Mouse (Mus musculus) macrophage (primary cell): Measurements from ENCODE around the gene Prdm15. TPM values are rescaled to one million over a fixed set of nuclear protein-coding genes. Genes with fewer than 3 reads are reported as not detected.

ENCODE experiments used
- H3K27ac ChIP-seq: fragments of 350-480 bp; formaldehyde crosslinking; 2 replicates; pipeline ENCODE4 v1.9.0; 2021
- H3K36me3 ChIP-seq: fragments of 350-480 bp; formaldehyde crosslinking; 2 replicates; pipeline ENCODE4 v1.9.0; 2021; ENCODE audit errors: inconsistent target
- H3K4me3 ChIP-seq: fragments of 350-480 bp; formaldehyde crosslinking; 2 replicates; pipeline ENCODE4 v1.9.0; 2021; ENCODE audit errors: inconsistent target
- H3K79me2 ChIP-seq: fragments of 350-480 bp; formaldehyde crosslinking; 2 replicates; pipeline ENCODE4 v1.9.0; 2021; ENCODE audit errors: inconsistent target
- WGBS: methylation state at CpG from one replicate; pipeline ENCODE4 v1.1.7; 2026; ENCODE audit warnings: inconsistent platforms; ENCODE audit not compliant: missing documents; 5-methylcytosine and 5-hydroxymethylcytosine counted together
- polyA plus RNA-seq: library from polyadenylated mRNA; stranded (reverse); fragments of 250-400 nt; gene quantifications from 3 replicates; pipeline ENCODE4 v1.2.4, GENCODE M21; 2018; ENCODE audit warnings: inconsistent platforms

Prdm15 gene
- polyA plus RNA-seq, 1 experiment from 2014 or later, result 2.1 TPM

DNA sequence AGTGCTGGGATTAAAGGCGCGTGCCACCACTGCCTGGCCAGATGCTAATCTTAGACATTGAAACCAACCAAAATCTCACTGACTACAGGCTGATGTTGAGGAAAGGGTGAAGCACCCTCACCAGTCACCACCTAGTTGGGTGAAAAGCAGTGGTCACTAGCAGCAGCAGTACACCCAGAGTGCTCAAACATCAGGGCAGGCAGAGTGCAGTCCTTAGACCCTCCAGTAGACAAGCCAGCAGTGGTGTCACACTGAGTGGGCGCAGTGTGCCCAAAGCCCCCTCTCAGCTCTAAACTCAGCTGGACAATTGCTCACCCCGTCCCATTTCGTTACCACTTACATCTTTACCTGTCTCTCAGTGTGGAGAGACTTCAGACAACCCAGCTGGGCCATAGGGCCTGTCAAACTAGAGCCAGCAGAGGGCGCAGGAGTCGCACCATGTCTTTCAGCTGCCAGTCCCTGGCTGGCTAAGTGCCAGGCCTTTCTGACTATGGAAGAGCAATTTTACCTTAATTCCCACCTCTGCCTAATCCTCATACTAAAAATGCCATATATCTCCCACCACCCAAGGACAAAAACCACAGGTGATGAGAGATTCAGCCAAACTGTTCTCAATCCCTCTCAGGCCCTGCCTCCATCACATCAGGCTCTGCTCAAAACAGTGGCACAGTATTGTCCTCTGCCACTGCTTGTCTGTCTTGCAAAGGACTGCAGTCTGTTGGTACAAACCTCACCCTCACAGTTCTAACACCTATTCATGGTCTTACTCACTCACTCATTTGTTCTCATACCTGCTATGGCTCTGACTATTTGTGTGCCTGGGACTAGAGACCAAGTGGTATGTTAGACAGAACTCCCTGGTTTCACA, 46.7 kb downstream of the Prdm15 start:
- 82% methylated on average over 7 of the region's 7 CpGs for WGBS
- H3K36me3 ChIP-seq, result peaks cover 52% of the 10 kb centered on the region
- H3K4me3 ChIP-seq, result no peak overlapping the region
- no peaks in the 10 kb centered on the region for H3K79me2 ChIP-seq
- no peak overlapping the region for H3K27ac ChIP-seq

DNA sequence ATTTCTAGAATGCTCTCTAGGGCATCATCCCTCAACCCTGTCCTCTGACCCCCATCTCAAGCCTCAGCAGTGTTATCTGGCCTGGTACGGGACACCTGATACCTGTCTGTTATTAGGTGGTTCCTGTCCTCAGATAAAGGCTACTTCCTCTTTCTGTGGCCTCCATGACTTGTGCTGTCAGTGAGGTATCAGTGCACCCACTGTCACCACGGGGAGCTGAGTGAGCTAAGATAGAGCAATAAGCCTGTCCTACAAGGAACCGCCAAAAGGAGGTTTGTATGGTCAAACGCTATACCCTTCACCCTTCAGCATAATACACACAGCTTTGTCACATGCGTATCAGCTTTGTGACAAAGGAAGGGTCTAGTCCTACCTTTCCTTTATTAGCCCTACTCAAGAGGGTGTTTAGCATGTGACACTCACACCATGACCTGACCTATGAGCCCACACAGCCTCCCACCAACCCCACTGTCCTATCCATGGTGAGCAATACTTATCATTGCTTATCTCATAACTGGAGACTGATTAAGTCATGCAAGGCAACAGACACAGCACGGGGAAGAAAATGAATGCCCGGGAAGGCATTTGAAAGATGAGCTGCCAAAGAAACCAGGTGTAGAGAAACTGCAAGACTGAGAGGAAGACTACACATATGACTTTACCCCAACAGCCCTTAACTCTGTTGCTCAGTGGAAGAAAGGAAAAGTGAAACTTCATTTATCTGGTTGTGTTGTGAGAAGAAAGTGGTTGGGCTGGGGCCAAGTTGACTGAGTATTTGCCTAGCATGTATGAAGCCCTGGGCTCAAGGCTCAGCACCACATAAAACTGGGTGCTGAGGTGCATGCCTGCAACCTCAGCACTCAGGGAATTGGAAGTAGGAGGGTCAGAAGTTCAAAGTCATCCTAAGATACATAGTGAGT, 53.4 kb downstream of the Prdm15 start:
- H3K27ac ChIP-seq, result no peak overlapping the region
- no peak overlapping the region for H3K4me3 ChIP-seq
- H3K79me2 ChIP-seq, result no peaks in the 10 kb centered on the region
- 83% methylated on average over 7 of the region's 7 CpGs for WGBS
- H3K36me3 ChIP-seq, result peaks cover 40% of the 10 kb centered on the region

DNA sequence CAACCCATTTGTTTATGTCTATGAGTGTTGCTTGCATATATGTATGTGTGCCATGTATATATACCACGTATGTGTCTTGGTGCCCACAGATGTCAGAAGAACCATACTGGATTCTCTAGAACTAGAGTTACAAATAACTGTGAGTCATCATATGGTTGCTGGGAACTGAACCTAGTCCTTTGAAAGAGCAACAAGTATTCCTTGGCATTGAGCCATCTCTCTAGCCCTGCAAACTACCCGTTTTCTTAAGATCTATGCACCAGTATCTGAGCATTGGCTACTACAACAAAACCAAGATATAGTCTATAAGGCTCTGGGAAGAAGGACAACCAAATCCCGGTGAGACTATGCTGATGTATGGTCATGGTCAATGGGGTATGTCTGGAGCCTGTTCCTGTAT, 54.4 kb downstream of the Prdm15 start:
- Histone ChIP-seq H3K36me3 (peaks cover 44% of the 10 kb centered on the region), H3K4me3 (no peak overlapping the region), H3K27ac (no peak overlapping the region), H3K79me2 (no peaks in the 10 kb centered on the region)
- 82% methylated on average over 3 of the region's 3 CpGs for WGBS

DNA sequence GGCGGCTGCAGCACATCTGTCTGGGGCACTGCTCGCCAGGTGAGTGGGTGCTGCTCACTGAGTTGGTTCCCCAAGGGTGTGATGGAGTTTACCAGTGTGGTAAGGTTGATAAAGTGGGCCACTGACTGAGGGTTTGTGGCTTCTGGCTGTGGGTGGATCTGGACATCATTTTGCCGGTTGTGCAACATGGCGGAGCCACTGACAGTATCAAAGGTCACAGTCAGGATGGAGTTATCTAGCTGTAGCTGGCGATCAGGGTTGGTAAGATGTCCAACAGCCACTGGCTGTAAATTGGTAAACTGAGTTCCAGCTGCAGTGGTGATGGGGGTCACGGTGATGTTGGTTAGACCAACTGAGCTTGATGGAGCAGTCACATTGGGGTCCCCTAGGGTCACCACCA, 57.4 kb downstream of the Prdm15 start:
- H3K79me2 ChIP-seq, result no peaks in the 10 kb centered on the region
- no peak overlapping the region for H3K27ac ChIP-seq
- peaks cover 42% of the 10 kb centered on the region for H3K36me3 ChIP-seq
- H3K4me3 ChIP-seq, result no peak overlapping the region
- WGBS, result 88% methylated on average over 6 of the region's 6 CpGs

DNA sequence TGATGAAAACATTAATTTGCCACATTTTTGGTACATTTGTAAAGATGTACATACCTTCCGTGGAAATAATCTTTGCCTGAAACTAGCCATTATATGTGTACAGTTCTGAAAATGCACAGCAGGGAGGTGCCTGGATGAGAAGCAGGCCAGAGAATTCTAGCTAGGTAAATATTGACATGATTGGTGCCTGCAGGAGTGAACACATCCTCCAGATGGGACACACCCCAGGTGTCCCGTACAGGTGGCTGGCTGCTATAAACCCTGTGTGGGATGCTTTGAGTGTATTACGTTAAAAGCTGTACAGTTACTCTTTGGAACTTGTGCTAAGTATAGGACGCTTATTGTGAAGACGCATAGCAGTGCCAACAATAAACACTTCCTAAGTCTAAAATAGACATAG, 68.6 kb downstream of the Prdm15 start:
- H3K36me3 ChIP-seq, result no peaks in the 10 kb centered on the region
- no peak overlapping the region for H3K27ac ChIP-seq
- H3K79me2 ChIP-seq, result no peaks in the 10 kb centered on the region
- WGBS, result 98% methylated on average over 5 of the region's 5 CpGs
- H3K4me3 ChIP-seq, result no peak overlapping the region

DNA sequence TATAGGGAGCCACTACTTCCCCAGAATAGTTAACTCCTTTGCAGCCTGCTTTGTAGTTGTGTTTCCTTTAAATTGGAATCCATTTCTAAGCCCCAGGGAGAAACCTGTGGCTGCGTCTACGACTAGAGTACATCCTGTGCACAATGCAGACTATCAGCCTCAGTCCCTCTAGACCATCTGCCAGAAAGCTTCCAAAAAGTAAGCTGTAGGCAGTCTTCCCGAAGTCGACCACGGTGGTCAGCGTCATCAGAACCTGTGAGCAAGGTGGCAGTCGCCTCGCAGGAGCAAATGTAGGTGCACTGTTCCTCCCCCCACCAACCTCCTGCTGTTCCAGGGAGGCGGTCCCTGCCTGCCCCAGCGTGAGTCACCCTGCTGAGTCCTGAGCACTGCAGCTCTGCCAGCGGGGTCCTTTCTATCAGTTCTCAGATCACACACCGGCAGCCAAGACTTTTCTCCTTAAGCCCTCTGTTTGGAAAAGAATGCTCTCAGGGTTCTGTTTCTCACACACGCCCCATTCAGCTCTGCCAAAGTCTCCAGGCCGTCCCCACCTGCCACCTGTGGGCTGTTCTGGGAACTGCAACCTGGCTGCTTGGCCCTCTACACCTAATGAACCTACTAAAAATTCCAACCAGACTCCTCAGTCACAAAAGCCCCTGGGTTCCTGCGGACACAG, 73.2 kb downstream of the Prdm15 start:
- Histone ChIP-seq H3K36me3 (no peaks in the 10 kb centered on the region), H3K27ac (no peak overlapping the region), H3K4me3 (no peak overlapping the region), H3K79me2 (no peaks in the 10 kb centered on the region)
- 36% methylated on average over 15 of the region's 15 CpGs for WGBS

DNA sequence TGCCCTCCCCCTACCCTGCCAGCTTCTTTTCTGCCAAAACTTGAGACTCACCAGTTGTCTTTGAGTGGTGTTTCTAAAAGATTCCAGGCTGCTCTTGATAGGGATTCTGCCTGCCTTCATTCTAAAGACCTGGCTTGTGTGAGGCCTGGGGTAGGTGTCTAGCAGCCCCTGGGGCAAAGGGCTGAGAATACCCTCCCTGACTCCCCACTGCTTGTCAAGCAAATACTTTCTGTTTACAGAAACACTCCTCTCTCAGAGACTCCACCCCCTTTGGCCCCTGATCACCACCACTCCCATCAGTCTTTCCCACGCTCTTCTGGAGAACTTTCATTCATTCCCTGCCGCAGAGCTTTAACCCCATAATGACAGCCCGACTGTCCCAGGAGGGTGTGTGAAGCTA, 85.1 kb downstream of the Prdm15 start:
- H3K36me3 ChIP-seq, result no peaks in the 10 kb centered on the region
- H3K79me2 ChIP-seq, result no peaks in the 10 kb centered on the region
- H3K27ac ChIP-seq, result no peak overlapping the region
- 48% methylated on average over 3 of the region's 3 CpGs for WGBS
- H3K4me3 ChIP-seq, result no peak overlapping the region

DNA sequence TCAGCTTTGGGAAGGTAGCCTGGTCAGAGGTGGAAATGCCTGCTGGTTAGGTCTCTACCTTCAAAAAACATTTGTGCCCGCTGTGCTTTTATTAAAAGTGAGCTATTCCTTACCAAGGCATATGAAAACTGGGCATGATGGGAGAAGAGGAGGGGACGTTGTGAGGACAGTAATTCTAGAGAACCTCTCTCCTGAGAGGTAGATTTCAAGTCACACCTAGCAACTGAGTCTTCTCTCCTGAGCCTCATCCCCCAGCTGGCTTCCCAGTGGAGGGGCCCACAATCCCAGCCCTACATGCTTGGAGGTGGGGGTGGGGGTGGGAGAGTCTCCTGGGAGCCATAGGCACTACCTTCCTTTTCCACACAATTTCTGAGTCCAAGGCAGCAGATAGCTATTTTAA, 87.0 kb downstream of the Prdm15 start:
- Histone ChIP-seq H3K36me3 (no peaks in the 10 kb centered on the region), H3K79me2 (no peaks in the 10 kb centered on the region), H3K27ac (no peak overlapping the region), H3K4me3 (no peak overlapping the region)
- WGBS, result 58% methylated on average over 2 of the region's 2 CpGs

DNA sequence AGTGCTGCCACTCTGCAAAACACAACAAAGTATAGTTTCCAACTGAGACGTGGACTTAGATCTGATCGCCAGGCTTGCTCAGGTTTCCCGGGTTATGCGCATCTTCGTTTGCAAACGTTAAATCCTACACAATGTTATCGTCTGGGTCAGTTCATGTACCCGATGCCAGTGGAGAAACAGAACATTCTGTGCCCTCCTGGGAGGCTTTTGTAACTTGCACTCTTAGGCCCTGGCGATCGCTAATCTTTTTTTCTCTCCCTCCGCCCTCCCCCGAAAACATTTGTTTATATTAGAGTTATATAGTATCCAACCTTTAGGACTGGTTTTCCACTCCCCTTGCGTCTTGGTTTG, 87.7 kb downstream of the Prdm15 start:
- H3K4me3 ChIP-seq, result no peak overlapping the region
- H3K27ac ChIP-seq, result no peak overlapping the region
- H3K36me3 ChIP-seq, result no peaks in the 10 kb centered on the region
- no peaks in the 10 kb centered on the region for H3K79me2 ChIP-seq
- WGBS, result 23% methylated on average over 13 of the region's 13 CpGs

DNA sequence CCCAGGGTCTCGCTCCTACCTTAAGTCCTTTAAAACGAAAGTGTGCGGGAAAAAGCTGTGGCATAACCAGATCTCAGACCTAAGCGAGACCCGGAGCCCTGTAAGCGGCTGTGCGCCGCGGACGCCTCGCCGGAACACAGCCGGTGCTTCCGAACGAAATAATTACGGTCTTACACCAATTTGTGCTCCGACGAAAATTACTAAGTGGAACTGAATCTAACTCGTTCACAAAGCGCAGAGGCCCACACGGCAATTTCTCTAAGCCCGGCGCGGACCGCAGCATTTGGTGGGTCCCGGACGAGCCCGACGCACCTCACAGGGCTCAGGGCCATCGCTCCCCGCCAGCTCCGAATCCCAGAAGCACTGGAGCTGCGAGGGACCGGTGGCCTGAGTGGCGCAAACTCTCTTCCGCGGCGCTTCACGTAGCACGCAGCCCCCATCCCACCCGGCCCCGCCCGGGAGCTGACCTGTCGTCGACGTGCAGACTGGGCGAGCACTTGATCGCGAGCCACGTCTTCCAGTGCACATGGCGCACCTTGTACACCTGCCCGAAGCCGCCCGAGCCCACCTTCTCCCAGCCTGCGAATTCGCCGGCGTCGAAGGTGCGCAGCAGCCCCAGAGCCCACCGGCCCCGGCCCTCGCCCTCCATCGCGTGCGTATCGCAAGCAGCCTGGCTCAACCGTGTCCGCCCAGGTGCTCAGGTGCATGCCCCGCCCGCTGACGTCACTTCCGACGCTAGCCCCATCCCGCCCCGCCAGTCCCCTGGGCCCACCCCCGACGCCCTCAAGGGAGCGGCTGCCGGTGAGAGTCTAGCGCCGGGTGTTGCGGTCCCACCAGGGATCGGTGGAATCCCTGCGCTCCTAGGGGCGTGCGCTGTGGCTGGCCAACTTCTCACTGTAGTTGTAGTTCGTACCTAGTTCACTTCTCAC, 88.3 kb downstream of the Prdm15 start, which contains the start of gene Ripk4:
TSS of gene Ripk4 (minus strand) at position 727 of the 929 bp plus-strand sequence.
- Histone ChIP-seq H3K4me3 (no peak within 1 kb of the TSS), H3K36me3 (no peaks in the 10 kb centered on the region), H3K27ac (no peak within 1 kb of the TSS), H3K79me2 (no peaks in the 10 kb centered on the region)
- 3% methylated on average over 88 of the region's 88 CpGs for WGBS

DNA sequence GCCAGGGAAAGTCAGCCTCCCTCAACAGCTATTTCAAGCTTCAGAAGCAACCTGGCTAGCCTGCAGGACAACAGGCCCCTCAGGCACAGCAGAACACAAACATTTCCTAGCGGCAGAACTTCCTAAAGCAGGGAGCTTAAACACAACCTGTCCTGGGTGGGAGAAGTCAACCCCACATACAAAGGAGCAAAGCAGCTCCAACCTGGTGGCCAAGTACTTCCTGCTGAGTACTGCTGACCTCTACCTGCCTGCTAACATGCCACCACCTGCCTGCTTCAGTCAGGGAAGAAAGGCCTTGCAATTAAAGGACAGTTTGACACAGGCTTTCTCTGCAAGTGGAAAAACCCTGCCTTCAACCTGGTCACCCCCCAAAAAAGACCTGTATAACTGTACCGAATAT, 89.9 kb downstream of the Prdm15 start:
- Histone ChIP-seq H3K36me3 (no peaks in the 10 kb centered on the region), H3K27ac (no peak overlapping the region), H3K4me3 (no peak overlapping the region), H3K79me2 (no peaks in the 10 kb centered on the region)
- WGBS, result 95% methylated on average over 2 of the region's 2 CpGs

DNA sequence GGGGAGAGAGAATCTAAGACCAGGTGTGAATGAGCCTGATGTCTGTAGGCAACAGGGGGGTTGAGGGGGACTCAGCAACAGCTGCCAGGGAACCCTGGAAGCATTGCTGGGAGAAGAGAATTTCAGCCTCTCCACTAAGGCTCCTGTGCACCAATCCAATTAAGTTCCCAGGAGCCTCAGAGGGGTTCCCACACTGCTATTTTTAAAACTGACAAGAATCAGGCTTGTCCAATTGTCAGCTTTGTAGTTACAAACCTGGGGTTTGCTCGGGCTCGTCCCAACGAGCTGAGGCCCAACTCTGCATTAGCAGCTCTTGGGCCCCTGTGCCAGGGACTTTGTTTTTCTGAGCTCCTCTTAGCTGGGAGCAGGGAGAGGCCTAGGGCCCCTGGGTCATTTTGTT, 92.0 kb downstream of the Prdm15 start:
- no peaks in the 10 kb centered on the region for H3K79me2 ChIP-seq
- no peak overlapping the region for H3K4me3 ChIP-seq
- H3K36me3 ChIP-seq, result no peaks in the 10 kb centered on the region
- 86% methylated on average over 3 of the region's 3 CpGs for WGBS
- no peak overlapping the region for H3K27ac ChIP-seq

DNA sequence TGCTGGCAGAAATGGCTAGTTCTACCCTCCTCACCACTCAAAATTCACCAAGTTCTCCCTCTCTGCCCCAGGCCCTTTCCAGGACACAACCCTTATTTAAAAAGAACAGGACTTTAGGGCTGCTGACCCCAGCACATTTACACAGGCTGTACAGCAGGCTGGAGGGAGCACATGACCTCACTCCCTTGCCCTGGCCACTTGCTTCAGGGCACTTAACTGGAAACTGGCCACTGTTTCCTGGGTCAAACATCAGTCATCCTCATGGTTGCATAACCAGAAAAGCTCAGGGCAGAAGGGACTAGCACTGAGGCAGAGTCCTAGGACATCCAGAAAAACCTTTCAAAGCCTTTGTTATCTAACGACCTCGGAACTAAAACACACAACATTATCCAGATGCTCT, 93.4 kb downstream of the Prdm15 start:
- WGBS, result 95% methylated on average over 2 of the region's 2 CpGs
- Histone ChIP-seq H3K4me3 (no peak overlapping the region), H3K79me2 (no peaks in the 10 kb centered on the region), H3K27ac (no peak overlapping the region), H3K36me3 (no peaks in the 10 kb centered on the region)

DNA sequence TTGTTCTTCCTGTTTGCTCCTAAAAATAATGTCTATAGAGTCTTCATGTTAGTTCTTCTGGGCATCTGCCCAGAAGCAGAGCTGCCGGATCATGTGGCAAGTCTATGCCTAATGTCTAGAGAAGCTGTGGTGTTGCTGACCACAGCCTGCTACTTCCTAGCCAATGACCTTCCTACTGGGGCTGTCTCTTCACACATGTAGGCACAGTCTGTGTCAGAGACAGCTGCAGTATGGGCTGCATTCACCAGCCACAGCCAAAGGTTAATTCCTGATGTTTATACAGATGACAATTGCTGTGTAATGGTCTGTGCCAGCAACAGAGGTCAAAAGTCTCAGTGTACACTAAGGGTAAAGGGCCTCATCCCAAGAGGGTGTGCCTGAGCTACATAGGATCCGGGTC, 95.2 kb downstream of the Prdm15 start:
- 50% methylated on average over 2 of the region's 2 CpGs for WGBS
- no peaks in the 10 kb centered on the region for H3K36me3 ChIP-seq
- H3K27ac ChIP-seq, result no peak overlapping the region

More for the DNA sequence above, 95.2 kb downstream of the Prdm15 start:
- H3K4me3 ChIP-seq, result no peak overlapping the region
- no peaks in the 10 kb centered on the region for H3K79me2 ChIP-seq
